Mouse (Mus musculus) adrenal gland, adult 18-20 months (tissue): Measurements from ENCODE around the gene Rpl32. TPM values are rescaled to one million over a fixed set of nuclear protein-coding genes. Genes with fewer than 3 reads are reported as not detected.

ENCODE experiments used
- DNase-seq, 2 experiments: peaks; one replicate each; pipeline ENCODE4 v3.0.0; 2021 to 2022; ENCODE audit warnings: low spot score in 2 of 2
- microRNA-seq, 2 experiments: library from miRNA; unstranded; fragments of <30 nt; microRNA quantifications; one replicate each; pipeline ENCODE4 v1.2.0; 2021; ENCODE audit warnings: borderline number of aligned reads in 2 of 2
- total RNA-seq, 2 experiments: library from RNA; stranded (reverse); gene quantifications; 1 replicate in 1 of 2; 2 replicates in 1 of 2; pipeline ENCODE4 v1.2.3; 2021

Rpl32 gene
- total RNA-seq, 2 experiments from 2014 or later, result 1,000 to 1,116 TPM

DNA sequence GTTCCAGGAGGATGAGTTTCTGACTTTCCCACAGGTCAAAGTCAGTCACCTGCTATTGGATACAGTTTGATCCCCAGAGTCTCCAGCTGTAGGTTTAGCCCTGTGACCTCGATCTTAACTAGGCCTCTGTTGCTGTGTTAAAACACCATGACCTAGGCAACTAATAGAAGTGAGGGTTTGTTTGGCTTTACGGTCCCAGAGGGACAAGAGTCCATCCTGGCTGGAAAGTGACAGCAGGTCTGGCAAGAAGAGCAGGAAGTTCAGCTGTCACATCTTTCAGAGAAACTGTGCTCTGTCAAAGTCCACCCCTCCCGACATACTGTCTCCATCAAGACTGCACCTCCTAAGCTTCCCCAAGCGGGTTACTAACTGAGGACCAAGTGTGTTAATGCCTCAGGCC lies 37.7 kb downstream of the Rpl32 start:
- no peak for DNase-seq

DNA sequence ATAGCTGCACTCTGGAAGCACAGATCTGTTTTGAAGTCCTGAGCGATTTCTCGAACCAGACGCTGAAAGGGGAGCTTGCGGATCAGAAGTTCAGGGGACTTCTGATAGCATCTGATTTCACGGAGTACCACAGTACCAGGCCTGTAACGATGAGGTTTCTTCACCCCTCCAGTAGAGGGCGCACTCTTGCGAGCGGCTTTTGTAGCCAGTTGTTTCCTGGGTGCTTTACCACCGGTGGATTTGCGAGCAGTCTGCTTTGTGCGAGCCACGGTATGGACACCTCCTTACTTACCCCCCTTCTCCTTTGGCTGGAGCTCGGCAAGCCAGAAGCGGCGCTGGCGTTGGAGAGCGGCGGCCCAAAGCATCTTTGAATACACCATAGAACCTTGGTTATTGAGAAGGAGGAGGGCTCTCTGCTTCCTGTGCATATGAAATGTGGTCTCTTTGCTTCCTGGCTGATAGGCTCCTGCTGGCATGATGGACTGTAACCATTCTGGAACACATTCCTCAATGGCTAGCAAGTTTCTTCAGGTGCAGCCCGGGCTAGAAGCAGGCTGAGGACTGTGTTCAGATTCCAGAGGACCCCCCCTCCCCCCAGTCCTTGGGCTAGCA lies 38.4 kb downstream of the Rpl32 start:
- no peak for DNase-seq

DNA sequence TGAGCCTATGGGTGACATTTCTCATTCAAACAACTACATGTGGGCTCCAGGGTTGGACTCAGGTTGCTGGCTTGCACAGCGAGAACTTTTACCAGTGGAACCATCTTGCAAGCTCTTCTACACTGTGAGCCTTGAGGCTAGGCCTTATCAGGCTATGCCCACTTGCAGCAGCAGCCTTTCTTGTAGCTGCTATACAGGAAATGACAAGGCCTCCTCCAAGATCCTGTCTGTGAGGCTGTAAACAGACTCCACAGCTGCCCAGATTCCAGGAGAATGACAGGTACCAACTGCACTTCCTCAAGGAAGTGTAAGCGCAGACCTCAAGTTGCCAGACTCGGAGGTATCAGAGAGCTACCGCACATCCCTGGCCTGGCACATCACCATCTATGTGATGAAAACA lies 40.3 kb downstream of the Rpl32 start:
- DNase-seq, result no peak

DNA sequence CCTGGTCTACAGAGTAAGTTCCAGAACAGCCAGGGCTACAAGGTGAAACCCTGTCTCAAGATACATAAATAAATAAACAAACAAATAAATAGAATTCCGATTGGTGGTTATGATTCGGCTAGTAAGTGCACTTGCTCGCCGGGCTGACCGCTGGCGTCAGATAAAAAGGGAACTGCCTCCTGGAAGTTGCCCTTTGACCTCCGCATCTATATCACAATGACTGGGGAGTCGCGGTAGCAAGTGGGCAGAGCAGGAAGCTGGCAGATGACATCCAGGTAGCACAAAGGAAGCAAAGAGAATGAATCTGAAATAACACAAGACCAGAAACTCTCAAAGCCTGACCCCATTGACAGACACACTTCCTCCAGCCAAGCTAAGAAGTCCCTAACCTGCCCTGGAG lies 41.2 kb downstream of the Rpl32 start:
- no peak for DNase-seq

DNA sequence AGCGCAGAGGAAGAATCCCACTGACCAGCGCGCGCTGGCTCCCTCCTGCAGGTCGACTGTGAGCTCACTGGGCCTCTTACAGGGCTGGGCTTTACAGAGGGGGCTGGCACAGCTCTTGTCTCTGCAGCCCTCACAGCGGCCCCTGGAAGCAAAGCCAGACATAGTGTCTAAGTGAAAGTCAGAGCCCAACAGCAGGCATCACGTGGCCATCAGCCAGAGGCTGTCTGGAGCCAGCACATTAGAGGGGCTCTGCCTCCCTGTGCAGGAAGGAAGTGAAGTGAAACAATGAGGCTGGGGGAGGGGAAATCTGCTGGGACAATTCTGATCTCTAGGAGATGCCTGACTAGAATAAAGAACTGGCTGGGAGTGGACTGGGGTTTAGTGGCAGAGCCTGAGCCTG lies 44.4 kb downstream of the Rpl32 start:
- DNase-seq, result no peak

DNA sequence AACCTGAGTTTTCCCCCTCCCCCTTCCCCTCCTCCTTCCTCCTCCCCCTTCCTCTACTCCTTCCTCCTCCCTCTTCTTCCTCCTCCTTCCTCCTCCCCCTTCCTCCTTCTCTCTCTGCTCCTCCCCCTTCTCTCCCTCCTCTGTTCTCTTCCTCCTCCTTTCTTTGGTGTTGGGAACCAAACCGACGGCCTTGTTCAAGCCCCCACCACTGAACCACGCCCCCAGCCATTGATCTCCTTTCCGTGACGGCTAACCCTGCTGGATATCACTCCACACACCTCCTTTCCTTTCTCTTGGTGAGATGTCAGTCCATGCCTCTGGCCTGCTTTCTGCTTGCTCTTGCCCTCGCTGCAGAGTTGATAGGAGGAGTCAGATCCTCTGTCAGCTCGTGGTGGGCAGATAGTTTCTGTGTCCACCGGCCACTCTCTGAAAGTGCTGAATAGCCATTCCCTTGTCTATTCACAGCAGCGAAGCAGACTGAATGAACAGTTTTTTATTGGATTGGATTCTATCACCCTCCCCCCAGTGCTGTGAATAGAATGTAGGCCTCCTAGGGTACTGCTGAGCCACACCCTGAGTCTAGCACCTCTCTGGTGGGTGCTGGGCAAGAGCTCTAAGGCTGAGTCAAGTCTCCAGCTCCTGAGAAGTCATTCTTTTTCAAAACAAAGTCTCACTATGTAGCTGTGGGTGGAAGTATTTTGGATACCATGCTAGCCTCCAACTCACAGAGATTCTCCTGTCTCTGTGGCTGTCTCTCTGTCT lies 46.4 kb downstream of the Rpl32 start, which contains the start of gene Tmem40:
Gene Tmem40 (minus strand): TSS at position 416 of the 762 bp plus-strand sequence.
- DNase-seq, result no peak

DNA sequence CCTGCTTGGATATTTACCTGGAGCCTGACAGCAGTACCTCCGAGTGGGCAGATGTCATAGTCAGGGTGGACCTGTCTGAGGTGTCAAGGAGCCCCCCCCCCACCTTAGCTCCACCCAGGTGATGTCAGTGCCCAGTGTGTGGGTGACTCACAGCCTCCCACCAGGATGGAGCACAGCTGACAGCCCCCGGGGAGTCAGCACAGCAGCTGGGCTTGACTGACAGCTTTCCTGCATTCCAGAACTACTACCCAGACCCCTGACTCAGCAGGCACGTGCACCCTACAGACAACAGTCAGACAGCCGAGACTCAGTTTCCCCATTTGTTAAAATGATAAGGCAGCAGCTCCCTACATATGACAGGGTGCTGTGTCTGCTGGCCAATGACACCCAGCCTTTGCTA lies 47.6 kb downstream of the Rpl32 start:
- no peak for DNase-seq

DNA sequence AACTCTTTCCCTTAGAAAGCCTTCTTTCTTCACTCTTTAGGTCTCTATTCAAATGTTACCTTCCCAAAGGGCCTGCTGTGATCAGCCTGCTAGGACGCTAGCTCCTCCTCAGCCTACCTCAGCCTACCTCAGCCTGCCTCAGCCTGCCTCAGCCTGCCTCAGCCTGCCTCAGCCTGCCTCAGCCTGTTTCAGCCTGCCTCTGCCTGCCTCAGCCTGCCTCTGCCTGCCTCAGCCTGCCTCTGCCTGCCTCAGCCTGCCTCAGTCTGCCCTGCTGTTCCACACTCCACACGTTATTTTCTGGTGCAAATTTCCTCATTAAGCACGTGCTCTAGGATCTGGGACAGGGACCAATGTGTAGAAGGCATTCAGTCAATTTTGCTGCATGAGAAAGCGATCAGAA lies 48.4 kb downstream of the Rpl32 start:
- no peak for DNase-seq

DNA sequence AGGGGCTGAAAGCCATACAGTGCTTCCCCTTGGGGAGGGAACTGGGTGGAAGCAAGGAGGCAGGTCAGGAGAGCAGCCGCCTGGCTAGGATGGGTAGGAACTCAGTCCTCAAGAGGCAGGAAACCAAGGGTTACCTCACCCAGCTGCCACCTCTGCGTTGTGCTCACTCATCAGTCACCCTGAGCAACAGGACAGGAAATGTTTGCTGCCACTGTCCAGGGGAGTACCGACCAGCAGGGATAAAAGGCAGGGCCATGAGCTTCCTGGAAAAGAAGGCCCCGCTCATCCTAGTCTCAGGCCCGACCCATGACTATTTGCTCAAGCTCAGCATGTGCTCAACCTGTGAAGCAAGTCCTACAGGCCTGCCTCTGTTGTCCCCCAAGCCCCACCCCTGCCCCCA lies 49.1 kb downstream of the Rpl32 start:
- DNase-seq, result no peak

DNA sequence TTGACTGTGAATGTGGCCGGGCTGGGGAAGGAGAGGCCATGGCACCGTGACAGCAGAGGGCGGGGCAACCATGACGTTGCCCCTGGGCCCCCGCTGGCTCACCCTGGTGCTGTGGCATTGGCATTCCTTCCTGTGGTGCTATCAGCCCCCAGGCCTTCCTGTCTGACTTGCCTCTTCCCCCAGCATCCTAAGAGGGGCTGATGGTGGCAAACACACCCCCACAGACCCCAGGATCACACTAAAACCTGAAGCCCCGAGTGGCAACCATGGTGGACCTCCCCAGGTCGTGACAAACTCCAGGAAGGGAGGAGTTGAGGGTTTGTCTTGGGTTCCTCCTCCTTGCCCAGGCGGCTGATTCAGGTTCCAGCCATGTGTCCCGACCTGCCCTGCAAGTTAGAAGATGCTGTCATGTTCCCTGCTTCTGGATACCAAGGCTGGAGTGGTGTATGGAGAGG lies 49.5 kb downstream of the Rpl32 start:
- DNase-seq, result no peak

DNA sequence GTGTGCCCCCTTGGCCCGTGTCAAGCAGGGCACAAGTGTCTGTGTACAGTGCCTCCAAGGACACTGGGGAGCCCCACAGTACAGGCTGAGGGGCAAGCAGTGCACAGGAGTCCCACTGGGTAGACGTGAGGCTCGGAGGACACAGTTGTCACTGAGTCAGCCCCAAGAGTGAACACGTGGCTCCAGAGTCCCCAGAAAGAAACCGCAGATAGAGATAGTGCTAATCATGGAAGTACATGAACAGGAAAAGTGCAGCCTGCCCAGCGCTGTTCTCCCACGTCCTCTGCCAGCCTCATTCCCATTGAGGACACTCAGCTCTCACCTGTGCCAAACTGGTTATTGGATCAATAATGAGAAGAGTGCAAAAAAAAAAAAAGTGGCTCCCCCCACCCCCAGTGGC lies 53.0 kb downstream of the Rpl32 start:
- no peak for DNase-seq

Small RNAs within 50 kb of the gene (microRNA-seq; reads per million reads assigned to microRNA genes)
- gene Mir7660, result 0 reads per million in 2 experiments

Other genes starting within 250 kb of the Rpl32 start
- not detected for gene Mkrn2os, start 216.2 kb downstream of the Rpl32 start, total RNA-seq
- gene Mkrn2, start 206.8 kb downstream of the Rpl32 start, total RNA-seq, result 10 to 100 TPM; 34.8 to 37.9 TPM
- gene Raf1, start 132.1 kb downstream of the Rpl32 start, total RNA-seq, result 100 to 1,000 TPM in 1 of 2 experiments, 10 to 100 TPM in 1; 89.9 to 101 TPM
- gene Tmem40, start 46.3 kb downstream of the Rpl32 start, total RNA-seq, result under 1 TPM; 0.43 to 0.45 TPM
- 1 to 10 TPM; 5.8 to 9.5 TPM for gene Cand2, start 34.2 kb downstream of the Rpl32 start, total RNA-seq
- gene Efcab12, start 29.7 kb upstream of the Rpl32 start, total RNA-seq, result under 1 TPM; 0.58 to 0.80 TPM
- gene Mbd4, start 44.6 kb upstream of the Rpl32 start, total RNA-seq, result 1 to 10 TPM; 1.6 to 2.0 TPM
- 10 to 100 TPM; 14.7 to 15.1 TPM for gene Ift122, start 44.7 kb upstream of the Rpl32 start, total RNA-seq
- gene Rho, start 123.0 kb upstream of the Rpl32 start, total RNA-seq, result under 1 TPM; 0.26 to 0.40 TPM
- not detected for gene H1foo, start 136.2 kb upstream of the Rpl32 start, total RNA-seq
- gene Plxnd1, start 186.3 kb upstream of the Rpl32 start, total RNA-seq, result 100 to 1,000 TPM; 116 to 135 TPM